Mouse (Mus musculus) E14TG2a.4 (cell line): Measurements from ENCODE around the gene Dus2.

Experiments used
- CTCF ChIP-seq: conservative IDR thresholded peaks from 2 replicates; pipeline ENCODE4 v1.5.1; 2014; ENCODE audit warnings: low read length
- NANOG ChIP-seq: IDR thresholded peaks from 2 replicates; pipeline ENCODE4 v1.6.1; 2014; ENCODE audit warnings: borderline replicate concordance, low read length, mixed read lengths
- POU5F1 ChIP-seq: IDR thresholded peaks from 2 replicates; pipeline ENCODE4 v1.6.1; 2014; ENCODE audit warnings: low read length, borderline replicate concordance

DNA sequence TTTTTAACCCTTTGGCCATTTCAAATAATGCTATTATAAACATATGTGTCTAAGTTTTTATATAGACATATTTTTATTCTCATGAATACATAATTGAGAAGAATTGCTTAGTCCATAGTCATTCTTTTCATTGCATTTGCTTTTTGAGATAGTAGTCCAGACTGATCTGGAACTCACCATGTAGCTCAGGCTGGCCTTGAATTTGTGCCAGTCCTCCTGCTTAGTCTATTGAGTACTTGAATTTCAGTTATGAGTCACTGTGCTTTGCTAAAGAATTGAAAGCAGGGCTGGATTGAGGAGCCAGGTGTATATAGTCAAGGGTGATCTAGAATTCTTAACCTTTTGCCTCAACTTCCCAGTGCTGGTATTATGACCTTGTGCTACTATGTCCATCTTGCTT, 83.1 kb downstream of the Dus2 start:
- no peak for TF ChIP-seq CTCF
- TF ChIP-seq NANOG: no peak
- no peak for TF ChIP-seq POU5F1
